Mouse (Mus musculus) neural tube, embryonic 14.5 days (tissue): ENCODE measurements around the gene Srpr. TPM values are rescaled to one million over a fixed set of nuclear protein-coding genes. Genes with fewer than 3 reads are reported as not detected.

Source experiments
- ATAC-seq: fragments of 200-750 bp; cut with Nextera tagmentation; 2 replicates; pipeline ENCODE4 v1.8.0; 2017; ENCODE audit warnings: low read depth, mild to moderate bottlenecking, moderate TSS enrichment, moderate library complexity
- H3K27ac ChIP-seq: fragments of 300-500 bp; sonication (generic); 2 replicates; pipeline ENCODE4 v1.5.1; 2014; ENCODE audit warnings: low read depth, mild to moderate bottlenecking, control low read depth, low read length, moderate library complexity, mixed read lengths
- H3K27me3 ChIP-seq: fragments of 300-500 bp; sonication (generic); 2 replicates; pipeline ENCODE4 v1.6.1; 2014; ENCODE audit warnings: low read length; ENCODE audit not compliant: control insufficient read depth, insufficient read depth
- H3K36me3 ChIP-seq: fragments of 300-500 bp; sonication (generic); 2 replicates; pipeline ENCODE4 v1.6.1; 2014; ENCODE audit warnings: low read length, mixed read lengths; ENCODE audit not compliant: control insufficient read depth, insufficient read depth
- H3K4me1 ChIP-seq: fragments of 300-500 bp; sonication (generic); 2 replicates; pipeline ENCODE4 v1.6.1; 2014; ENCODE audit warnings: low read length; ENCODE audit not compliant: control insufficient read depth, insufficient read depth
- H3K4me2 ChIP-seq: fragments of 300-500 bp; sonication (generic); 2 replicates; pipeline ENCODE4 v1.6.1; 2014; ENCODE audit warnings: mild to moderate bottlenecking, low read depth, low read length, control low read depth
- H3K4me3 ChIP-seq: fragments of 300-500 bp; sonication (generic); 2 replicates; pipeline ENCODE4 v1.5.1; 2014; ENCODE audit warnings: low read depth, low read length, control low read depth, mixed read lengths
- H3K9ac ChIP-seq: fragments of 300-500 bp; sonication (generic); replicated peaks from 2 replicates; pipeline ENCODE4 v1.6.1; 2014; ENCODE audit warnings: low read depth, mild to moderate bottlenecking, control low read depth, low read length, mixed read lengths
- H3K9me3 ChIP-seq: fragments of 300-500 bp; sonication (generic); 2 replicates; pipeline ENCODE4 v1.6.1; 2016; ENCODE audit warnings: low read length; ENCODE audit not compliant: control insufficient read depth
- WGBS: fragments of 180-500 bp; shearing (Covaris S2); extraction: QIAGEN DNeasy Blood & Tissue Kit; methylation state at CpG from one replicate; pipeline ENCODE4 v1.1.7; 2014; 5-methylcytosine and 5-hydroxymethylcytosine counted together
- polyA plus RNA-seq: library from polyadenylated mRNA; unstranded; fragments of >200 nt; fragmentation: Nextera tagmentation; extraction: Ambion mirVana; gene quantifications from 2 replicates; pipeline ENCODE4 v1.2.1, GENCODE M21; 2014

The Srpr gene
- polyA plus RNA-seq, 1 experiment from 2014 or later: 64.9 TPM

DNA sequence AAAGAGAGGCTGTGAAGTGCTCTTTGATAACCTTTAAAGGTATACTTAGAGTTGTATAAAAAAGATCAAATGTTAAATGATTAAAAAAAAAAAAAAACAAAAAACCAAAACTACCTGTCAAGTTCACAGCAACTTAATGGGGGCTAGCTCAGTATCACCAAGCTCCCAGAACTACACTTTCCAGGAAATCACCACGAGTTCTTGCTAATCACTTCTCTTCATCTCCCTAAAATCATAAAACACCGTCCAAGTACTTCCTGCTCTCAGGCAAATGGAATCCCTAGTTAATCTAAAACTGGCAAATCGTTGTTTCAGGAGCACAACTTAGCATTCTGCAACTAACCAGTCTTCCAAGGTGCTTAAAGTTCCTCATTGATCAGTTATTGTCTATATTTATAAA lies 64.5 kb downstream of the Srpr start:
- H3K9me3 ChIP-seq: no peaks in the 10 kb centered on the region
- no peaks in the 10 kb centered on the region for H3K36me3 ChIP-seq
- WGBS: 92% methylated on average over 3 of the region's 3 CpGs
- H3K27ac ChIP-seq: no peak overlapping the region
- ATAC-seq: no peak
- peaks cover 9% of the 10 kb centered on the region; the same call in 1 of the 2 replicates for H3K4me1 ChIP-seq
- no peak overlapping the region for H3K4me3 ChIP-seq
- H3K27me3 ChIP-seq: no peaks in the 10 kb centered on the region
- H3K9ac ChIP-seq: no peak overlapping the region
- no peak overlapping the region for H3K4me2 ChIP-seq

DNA sequence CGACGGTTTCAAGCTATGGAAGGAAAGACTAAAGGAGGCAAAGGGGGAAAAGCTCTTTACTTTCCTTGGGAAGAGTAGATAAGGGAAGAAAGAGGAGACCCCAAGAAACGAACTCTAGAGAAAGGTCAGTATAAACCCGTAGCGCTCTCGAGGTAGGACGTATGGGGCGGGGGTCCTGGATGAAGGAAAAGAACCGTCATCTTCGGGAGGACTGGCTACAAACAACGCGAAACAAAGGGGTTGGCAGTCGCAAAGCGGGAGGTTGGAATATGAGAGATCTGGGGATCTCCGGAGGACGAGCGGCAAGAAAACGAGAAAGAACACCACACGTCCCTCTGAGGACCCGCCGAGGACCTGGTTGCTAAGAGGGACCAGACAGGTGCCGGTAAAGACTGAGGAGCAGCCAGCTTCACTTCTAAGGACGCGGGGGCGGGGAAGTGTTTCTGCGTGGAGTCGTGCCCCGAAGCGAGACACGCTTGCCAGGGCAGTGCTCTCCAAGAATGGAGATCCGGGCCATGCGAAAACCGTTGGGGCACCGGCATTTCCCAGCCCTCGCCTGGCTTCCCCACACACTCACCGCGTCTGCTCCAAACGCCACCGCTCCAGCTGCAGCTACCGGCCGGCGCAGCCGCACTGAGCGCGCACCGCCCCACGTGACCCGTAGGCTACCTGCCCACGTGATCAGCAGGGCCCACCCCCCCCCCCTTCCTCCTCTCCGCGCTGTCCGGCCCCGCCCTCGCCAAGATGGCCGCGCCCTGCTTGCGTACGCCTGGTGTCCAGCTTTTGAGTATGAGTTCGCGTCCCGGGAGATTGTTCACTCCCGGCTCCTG lies 67.4 kb downstream of the Srpr start, which contains the start of the genes Fam118b and Rpusd4:
Gene Fam118b (minus strand): TSS at position 660 of the 830 bp plus-strand sequence.
Gene Rpusd4 (plus strand): TSS at position 720 of the 830 bp plus-strand sequence.
- peak within 1 kb of the TSS; percentile 83 for H3K9ac ChIP-seq
- peak within 1 kb of the TSS; percentile 82 for H3K27ac ChIP-seq
- peaks cover 9% of the 10 kb centered on the region; the same call in 1 of the 2 replicates for H3K4me1 ChIP-seq
- WGBS: under 1% methylated on average over 62 of the region's 62 CpGs
- ATAC-seq: peak; percentile 96
- peak within 1 kb of the TSS; percentile 78 for H3K4me2 ChIP-seq
- no peaks in the 10 kb centered on the region for H3K9me3 ChIP-seq
- H3K36me3 ChIP-seq: peaks cover under 1% of the 10 kb centered on the region; the same call in 1 of the 2 replicates
- H3K4me3 ChIP-seq: peak within 1 kb of the TSS; percentile 78
- H3K27me3 ChIP-seq: no peaks in the 10 kb centered on the region

DNA sequence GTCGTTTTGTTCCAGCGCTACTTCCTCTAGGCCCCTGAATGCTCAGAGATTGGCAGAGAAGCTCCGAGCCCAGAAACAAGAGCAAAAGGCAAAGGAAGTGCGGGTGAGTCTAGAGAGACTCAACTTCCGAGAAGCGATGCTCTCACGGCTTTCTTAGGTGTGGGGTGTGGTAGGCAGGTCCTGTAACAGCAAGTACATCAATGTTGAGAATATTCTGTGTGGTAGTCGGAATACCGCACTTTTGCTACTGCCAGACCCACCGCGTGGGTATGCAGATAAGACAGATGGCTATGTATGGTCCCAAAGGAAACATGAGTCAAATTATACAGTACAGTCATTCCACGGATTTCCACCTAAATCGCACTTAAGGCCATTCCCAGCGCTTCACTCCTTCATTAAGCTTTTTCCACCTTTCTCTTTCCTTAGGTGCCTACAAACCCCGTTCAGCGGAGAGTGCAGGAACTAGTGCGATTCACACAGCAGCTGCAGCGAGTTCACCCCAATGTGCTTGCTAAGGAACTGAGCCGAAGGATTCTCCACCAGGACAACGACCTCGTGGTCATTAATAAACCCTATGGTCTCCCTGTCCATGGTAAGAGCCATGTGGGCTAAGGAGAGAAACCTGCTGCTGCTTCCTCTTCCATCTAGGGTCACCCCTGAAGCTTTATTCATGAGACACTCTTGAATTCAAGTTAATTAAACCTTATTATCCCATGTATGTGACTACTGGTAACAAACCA lies 68.2 kb downstream of the Srpr start:
- Histone ChIP-seq H3K4me1 (peaks cover 9% of the 10 kb centered on the region; the same call in 1 of the 2 replicates), H3K9me3 (no peaks in the 10 kb centered on the region), H3K9ac (peak overlapping the region; percentile 65), H3K4me3 (peak overlapping the region; percentile 78), H3K4me2 (peak overlapping the region; percentile 78), H3K27ac (peak overlapping the region; percentile 71), H3K27me3 (no peaks in the 10 kb centered on the region), H3K36me3 (peaks cover 6% of the 10 kb centered on the region; the same call in 1 of the 2 replicates)
- ATAC-seq: peak; percentile 69
- 2% methylated on average over 21 of the region's 21 CpGs for WGBS

DNA sequence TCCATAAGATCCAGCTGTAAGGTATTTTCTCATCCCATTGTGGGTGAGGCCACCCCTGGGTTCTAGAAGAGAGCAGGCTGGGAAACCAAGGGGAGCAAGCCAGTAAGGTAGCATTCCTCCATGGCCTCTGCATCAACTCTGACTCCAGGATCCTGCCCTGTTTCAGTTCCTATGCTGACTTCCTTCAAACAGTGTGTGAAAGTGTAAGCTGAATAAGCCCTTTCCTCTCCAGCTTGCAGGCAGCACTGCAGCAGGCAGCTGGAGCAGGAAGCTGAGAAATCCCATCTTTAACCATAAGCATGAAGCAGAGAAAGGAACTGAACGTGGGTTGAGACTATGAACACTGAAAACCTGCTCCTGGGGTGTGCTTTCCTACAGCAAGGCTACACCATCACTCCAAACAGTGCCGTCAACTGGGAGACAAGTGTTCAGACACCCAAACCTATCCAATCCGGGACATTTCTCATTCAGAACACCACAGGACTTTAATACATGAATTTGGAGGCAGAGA lies 77.9 kb downstream of the Srpr start:
- 92% methylated on average over 3 of the region's 3 CpGs for WGBS

DNA sequence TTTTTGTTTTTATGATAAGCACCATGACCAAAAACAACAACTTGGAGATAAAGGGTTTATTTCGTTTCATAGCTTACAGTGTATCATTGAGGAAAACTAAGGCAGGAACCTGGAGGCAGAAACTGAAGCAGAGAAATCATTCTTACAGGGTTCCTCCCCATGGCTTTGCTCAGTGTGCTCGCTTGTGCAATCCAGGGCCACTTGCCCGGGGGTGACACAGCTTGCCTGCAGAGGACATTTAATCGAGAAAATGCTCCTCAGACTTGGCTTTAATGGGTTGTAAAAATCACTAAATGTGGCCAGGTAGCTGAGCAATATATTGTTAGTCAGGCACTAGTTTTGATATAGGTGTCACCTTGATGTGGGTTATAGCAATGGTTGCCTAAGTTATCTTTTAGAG lies 78.5 kb downstream of the Srpr start:
- peaks cover 10% of the 10 kb centered on the region; the same call in 1 of the 2 replicates for H3K36me3 ChIP-seq
- WGBS: 85% methylated on average over 4 of the region's 4 CpGs
- H3K27me3 ChIP-seq: no peaks in the 10 kb centered on the region
- H3K9ac ChIP-seq: no peak overlapping the region
- no peak for ATAC-seq
- no peak overlapping the region for H3K27ac ChIP-seq
- no peak overlapping the region for H3K4me3 ChIP-seq
- no peaks in the 10 kb centered on the region for H3K4me1 ChIP-seq
- H3K4me2 ChIP-seq: no peak overlapping the region
- no peaks in the 10 kb centered on the region for H3K9me3 ChIP-seq

More for the DNA sequence above, 77.9 kb downstream of the Srpr start:
- peaks cover 10% of the 10 kb centered on the region; the same call in 1 of the 2 replicates for H3K36me3 ChIP-seq
- no peak for ATAC-seq
- H3K27ac ChIP-seq: no peak overlapping the region
- no peak overlapping the region for H3K4me3 ChIP-seq
- no peaks in the 10 kb centered on the region for H3K27me3 ChIP-seq
- no peaks in the 10 kb centered on the region for H3K4me1 ChIP-seq
- no peaks in the 10 kb centered on the region for H3K9me3 ChIP-seq
- H3K4me2 ChIP-seq: no peak overlapping the region
- no peak overlapping the region for H3K9ac ChIP-seq

DNA sequence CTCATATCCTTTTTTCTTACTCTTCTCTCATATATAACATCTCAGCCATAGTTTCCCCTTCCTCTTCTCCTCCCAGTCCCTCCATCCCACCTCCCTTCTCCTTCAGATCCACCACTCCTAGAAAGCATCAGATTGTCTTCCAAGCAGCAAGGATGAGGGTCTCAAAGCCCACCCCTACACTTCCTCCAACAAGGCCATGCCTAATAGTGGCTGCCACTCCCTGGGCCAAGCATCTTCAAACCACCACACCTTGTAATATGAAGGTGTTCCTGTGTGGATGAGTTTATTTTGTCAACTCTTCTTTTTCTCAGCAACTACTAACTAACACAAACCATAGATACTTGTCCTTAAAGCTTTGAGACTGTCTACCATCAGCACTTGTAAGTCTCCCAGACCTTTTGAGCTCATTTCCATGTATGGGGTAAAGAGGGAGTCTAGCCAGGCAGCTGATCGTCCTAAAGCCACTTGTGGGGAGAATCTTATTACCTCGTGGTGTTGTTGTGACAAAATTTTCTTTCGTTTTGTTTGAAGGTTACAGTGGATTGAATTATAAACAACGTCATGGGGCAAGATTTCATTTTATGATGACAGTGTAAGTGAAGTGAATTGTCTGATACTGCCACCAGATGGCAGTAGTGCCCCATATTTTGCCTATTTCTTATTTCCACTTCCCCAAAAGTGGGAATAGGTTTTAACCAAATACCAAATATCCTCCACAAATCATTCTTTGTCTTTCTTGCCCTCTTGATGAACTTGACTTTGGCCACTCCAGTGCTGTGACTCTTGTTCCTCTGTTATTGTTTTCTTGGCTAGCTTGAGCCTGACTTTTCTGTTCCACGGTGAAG lies 82.3 kb downstream of the Srpr start:
- H3K9me3 ChIP-seq: no peaks in the 10 kb centered on the region
- H3K4me2 ChIP-seq: no peak overlapping the region
- peaks cover 2% of the 10 kb centered on the region for H3K27me3 ChIP-seq
- no peak overlapping the region for H3K27ac ChIP-seq
- no peak for ATAC-seq
- no peak overlapping the region for H3K4me3 ChIP-seq
- no peak overlapping the region for H3K9ac ChIP-seq
- 13% methylated on average over 5 of the region's 5 CpGs for WGBS
- no peaks in the 10 kb centered on the region for H3K36me3 ChIP-seq
- no peaks in the 10 kb centered on the region for H3K4me1 ChIP-seq

DNA sequence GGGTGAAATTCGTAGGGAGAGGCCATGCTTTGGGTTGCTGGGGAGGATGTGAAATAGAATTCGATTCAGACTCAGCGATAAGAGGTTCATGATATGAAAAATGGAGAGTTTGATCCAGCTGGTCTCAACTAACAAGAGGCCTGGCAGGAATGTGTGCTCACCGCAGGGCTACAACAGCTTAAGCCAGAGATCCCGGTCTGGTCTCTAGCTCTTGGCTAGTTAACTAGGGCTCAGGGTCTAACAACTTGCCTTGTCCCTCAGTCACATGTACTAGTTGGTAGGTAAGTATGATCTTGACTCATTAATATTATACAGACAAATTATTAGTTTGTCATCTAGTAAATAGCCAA lies 82.9 kb downstream of the Srpr start:
- H3K36me3 ChIP-seq: no peaks in the 10 kb centered on the region
- H3K4me2 ChIP-seq: no peak overlapping the region
- no peaks in the 10 kb centered on the region for H3K9me3 ChIP-seq
- 60% methylated on average over 5 of the region's 5 CpGs for WGBS
- H3K27ac ChIP-seq: no peak overlapping the region
- peaks cover 2% of the 10 kb centered on the region for H3K27me3 ChIP-seq
- no peak overlapping the region for H3K9ac ChIP-seq
- ATAC-seq: peak; percentile 57; the same call in 1 of the 2 replicates
- no peaks in the 10 kb centered on the region for H3K4me1 ChIP-seq
- no peak overlapping the region for H3K4me3 ChIP-seq

DNA sequence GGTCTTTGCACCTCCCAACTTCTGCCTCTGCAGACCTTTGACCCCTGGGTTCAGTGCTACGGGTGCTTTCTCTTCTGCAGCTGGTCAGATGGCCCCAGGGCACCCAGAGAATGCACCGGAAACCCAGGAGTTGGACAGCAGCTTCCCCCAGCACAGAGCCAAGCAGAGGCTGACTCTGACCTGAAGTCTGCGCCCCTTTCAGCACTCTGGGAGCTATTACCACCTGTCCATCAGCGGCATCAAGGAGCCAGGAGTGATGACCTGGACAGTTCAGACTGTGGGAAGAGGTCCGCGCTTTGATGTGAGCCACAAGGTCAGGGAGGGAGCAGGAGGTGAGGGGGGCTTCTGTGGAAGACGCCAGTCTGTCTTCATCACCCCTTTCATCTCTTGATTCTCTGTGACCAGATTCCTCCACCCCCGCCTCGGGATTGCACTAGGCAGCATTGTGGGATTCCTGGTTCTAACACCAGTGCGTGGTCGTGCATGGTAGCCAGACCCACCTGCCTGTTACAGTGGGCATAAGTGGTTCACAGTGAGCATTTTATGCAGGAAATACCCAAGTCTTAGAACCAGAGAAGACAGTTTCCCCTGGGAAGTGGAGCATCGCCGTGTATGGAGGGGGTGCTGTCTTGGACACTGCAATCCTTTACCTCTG lies 83.6 kb downstream of the Srpr start:
- H3K4me2 ChIP-seq: no peak overlapping the region

More for the DNA sequence above, 83.6 kb downstream of the Srpr start:
- Histone ChIP-seq H3K36me3 (no peaks in the 10 kb centered on the region), H3K4me3 (no peak overlapping the region), H3K27ac (no peak overlapping the region), H3K9ac (no peak overlapping the region), H3K4me1 (no peaks in the 10 kb centered on the region), H3K9me3 (no peaks in the 10 kb centered on the region), H3K27me3 (peaks cover 2% of the 10 kb centered on the region)
- 72% methylated on average over 13 of the region's 13 CpGs for WGBS
- peak; percentile 22; the same call in 1 of the 2 replicates for ATAC-seq
